Mouse (Mus musculus) ES-Bruce4 (cell line): Measurements from ENCODE around the gene 6430531B16Rik. TPM values are rescaled to one million over a fixed set of nuclear protein-coding genes. Genes with fewer than 3 reads are reported as not detected.
A peak's percentile ranks its signal among the peaks of the same experiment; 100 is the strongest.

ENCODE experiments used
- H3K27ac ChIP-seq: 2 replicates; pipeline ENCODE4 v1.5.1; 2012; ENCODE audit warnings: low read length, inconsistent platforms; ENCODE audit not compliant: insufficient read depth
- H3K27me3 ChIP-seq: 2 replicates; pipeline ENCODE4 v1.6.1; 2012; ENCODE audit warnings: mild to moderate bottlenecking, low read length, inconsistent platforms; ENCODE audit not compliant: control insufficient read depth, poor library complexity, insufficient read depth, severe bottlenecking
- H3K36me3 ChIP-seq: 2 replicates; pipeline ENCODE4 v1.6.1; 2012; ENCODE audit warnings: inconsistent platforms, mild to moderate bottlenecking, low read length, moderate library complexity; ENCODE audit not compliant: control insufficient read depth, poor library complexity, insufficient read depth, severe bottlenecking
- H3K4me1 ChIP-seq: one replicate; pipeline ENCODE4 v1.8.1; 2011; ENCODE audit warnings: low read length; ENCODE audit not compliant: control insufficient read depth, insufficient read depth
- H3K4me3 ChIP-seq: 2 replicates; pipeline ENCODE4 v1.5.1; 2011; ENCODE audit warnings: low read depth, mild to moderate bottlenecking, low read length
- H3K9ac ChIP-seq: 2 replicates; pipeline ENCODE4 v1.6.1; 2012; ENCODE audit warnings: low read depth, mild to moderate bottlenecking, inconsistent platforms; ENCODE audit not compliant: poor library complexity, severe bottlenecking
- H3K9me3 ChIP-seq: replicated peaks from 2 replicates; pipeline ENCODE4 v1.6.1; 2012; ENCODE audit warnings: mild to moderate bottlenecking, low read length, inconsistent platforms; ENCODE audit not compliant: control insufficient read depth, poor library complexity, insufficient read depth, severe bottlenecking
- CTCF ChIP-seq: IDR thresholded peaks from one replicate; pipeline ENCODE4 v1.8.1; 2011; ENCODE audit warnings: low read depth, low read length
- EP300 ChIP-seq: IDR thresholded peaks from 2 replicates; pipeline ENCODE4 v1.6.1; 2011; ENCODE audit warnings: low read depth, low read length; ENCODE audit not compliant: insufficient read depth
- POLR2A ChIP-seq: IDR thresholded peaks from one replicate; pipeline ENCODE4 v1.8.1; 2011; ENCODE audit warnings: low read length; ENCODE audit not compliant: insufficient read depth
- polyA plus RNA-seq: library from polyadenylated mRNA; stranded (reverse); fragments of >200 nt; gene quantifications from 2 replicates; pipeline ENCODE4 v1.2.4, GENCODE M21; 2011; ENCODE audit warnings: low read depth; ENCODE audit not compliant: missing spikeins, insufficient read depth, insufficient read length

The 6430531B16Rik gene
- polyA plus RNA-seq, 1 experiment, result 3.9 TPM

GRCm38 (mm10) chr7:139988272-139988671 lies 9.7 kb upstream of the 6430531B16Rik start:
- Histone ChIP-seq H3K9me3 (no peaks in the 10 kb centered on the region), H3K36me3 (no peaks in the 10 kb centered on the region), H3K27me3 (no peaks in the 10 kb centered on the region), H3K4me3 (no peak overlapping the region), H3K27ac (no peak overlapping the region), H3K4me1 (no peaks in the 10 kb centered on the region), H3K9ac (no peak overlapping the region)
- TF ChIP-seq CTCF, result no peak
- no peak for TF ChIP-seq POLR2A
- TF ChIP-seq EP300, result no peak

GRCm38 (mm10) chr7:139984505-139984904 lies 6.0 kb upstream of the 6430531B16Rik start:
- H3K36me3 ChIP-seq, result no peaks in the 10 kb centered on the region
- H3K9ac ChIP-seq, result no peak overlapping the region

GRCm38 (mm10) chr7:139982058-139982457 lies 3.5 kb upstream of the 6430531B16Rik start:
- H3K27ac ChIP-seq, result no peak overlapping the region
- H3K27me3 ChIP-seq, result no peaks in the 10 kb centered on the region
- peaks cover 2% of the 10 kb centered on the region for H3K4me1 ChIP-seq
- TF ChIP-seq POLR2A (no peak), CTCF (no peak), EP300 (no peak)
- no peak overlapping the region for H3K4me3 ChIP-seq
- H3K9ac ChIP-seq, result no peak overlapping the region
- no peaks in the 10 kb centered on the region for H3K36me3 ChIP-seq
- no peaks in the 10 kb centered on the region for H3K9me3 ChIP-seq

More at GRCm38 (mm10) chr7:139984505-139984904, 6.0 kb upstream of the 6430531B16Rik start:
- Histone ChIP-seq H3K4me1 (no peaks in the 10 kb centered on the region), H3K4me3 (no peak overlapping the region), H3K9me3 (no peaks in the 10 kb centered on the region), H3K27ac (no peak overlapping the region), H3K27me3 (no peaks in the 10 kb centered on the region)
- no peak for TF ChIP-seq CTCF
- no peak for TF ChIP-seq EP300
- no peak for TF ChIP-seq POLR2A

- Histone ChIP-seq H3K9ac (no peak overlapping the region), H3K27ac (no peak overlapping the region), H3K4me3 (no peak overlapping the region), H3K4me1 (peaks cover 8% of the 10 kb centered on the region), H3K36me3 (no peaks in the 10 kb centered on the region), H3K9me3 (no peaks in the 10 kb centered on the region), H3K27me3 (no peaks in the 10 kb centered on the region)
- TF ChIP-seq CTCF (no peak), EP300 (no peak), POLR2A (no peak)
Measured at GRCm38 (mm10) chr7:139980778-139981177, 2.2 kb upstream of the 6430531B16Rik start.

GRCm38 (mm10) chr7:139979011-139979719 lies 610 bp upstream of the 6430531B16Rik start:
- Histone ChIP-seq H3K9ac (no peak overlapping the region), H3K4me1 (peaks cover 15% of the 10 kb centered on the region)
- TF ChIP-seq EP300 (no peak), POLR2A (no peak), CTCF (no peak)

GRCm38 (mm10) chr7:139975471-139975870 lies 3.1 kb downstream of the 6430531B16Rik start:
- no peaks in the 10 kb centered on the region for H3K27me3 ChIP-seq
- H3K9me3 ChIP-seq, result no peaks in the 10 kb centered on the region
- H3K9ac ChIP-seq, result no peak overlapping the region
- TF ChIP-seq POLR2A, result no peak
- peak; percentile 0 for TF ChIP-seq CTCF
- TF ChIP-seq EP300, result 0 out of 2 replicates have a peak, but pooled peaks have one; percentile 47
- H3K27ac ChIP-seq, result peak overlapping the region; percentile 67
- H3K4me3 ChIP-seq, result no peak overlapping the region
- H3K4me1 ChIP-seq, result peaks cover 21% of the 10 kb centered on the region
- no peaks in the 10 kb centered on the region for H3K36me3 ChIP-seq

More at GRCm38 (mm10) chr7:139979011-139979719, 610 bp upstream of the 6430531B16Rik start:
- Histone ChIP-seq H3K9me3 (no peaks in the 10 kb centered on the region), H3K27ac (no peak overlapping the region), H3K27me3 (no peaks in the 10 kb centered on the region), H3K4me3 (peak overlapping the region; percentile 40), H3K36me3 (no peaks in the 10 kb centered on the region)
